Mouse (Mus musculus) E14TG2a.4 (cell line): ENCODE measurements around the gene Peg10.

Experiments
- H3K27me3 ChIP-seq: 2 replicates; pipeline ENCODE4 v1.6.1; 2014; ENCODE audit warnings: low read length, control low read depth; ENCODE audit not compliant: insufficient read depth
- H3K36me3 ChIP-seq: 2 replicates; pipeline ENCODE4 v1.6.1; 2014; ENCODE audit warnings: low read length, control low read depth; ENCODE audit not compliant: insufficient read depth
- H3K4me1 ChIP-seq: replicated peaks from 2 replicates; pipeline ENCODE4 v1.6.1; 2014; ENCODE audit warnings: low read depth, low read length, control low read depth
- H3K4me3 ChIP-seq: replicated peaks from 2 replicates; pipeline ENCODE4 v1.5.1; 2014; ENCODE audit warnings: mild to moderate bottlenecking, low read length
- H3K9me3 ChIP-seq: 2 replicates; pipeline ENCODE4 v1.6.1; 2014; ENCODE audit warnings: low read length, control low read depth
- CTCF ChIP-seq: conservative IDR thresholded peaks from 2 replicates; pipeline ENCODE4 v1.5.1; 2014; ENCODE audit warnings: low read length
- NANOG ChIP-seq: IDR thresholded peaks from 2 replicates; pipeline ENCODE4 v1.6.1; 2014; ENCODE audit warnings: borderline replicate concordance, low read length, mixed read lengths
- POU5F1 ChIP-seq: IDR thresholded peaks from 2 replicates; pipeline ENCODE4 v1.6.1; 2014; ENCODE audit warnings: low read length, borderline replicate concordance

The Peg10 gene

GRCm38 (mm10) chr6:4723998-4724757, 22.9 kb upstream of the Peg10 start:
- Histone ChIP-seq H3K4me1 (no peaks in the 10 kb centered on the region), H3K9me3 (peaks cover 11% of the 10 kb centered on the region), H3K36me3 (no peaks in the 10 kb centered on the region), H3K27me3 (peaks cover 17% of the 10 kb centered on the region), H3K4me3 (no peak overlapping the region)
- no peak for TF ChIP-seq POU5F1
- no peak for TF ChIP-seq NANOG
- no peak for TF ChIP-seq CTCF

GRCm38 (mm10) chr6:4728305-4728704, 18.8 kb upstream of the Peg10 start:
- peaks cover 11% of the 10 kb centered on the region for H3K9me3 ChIP-seq
- peaks cover 17% of the 10 kb centered on the region for H3K4me1 ChIP-seq
- H3K27me3 ChIP-seq = peaks cover 36% of the 10 kb centered on the region
- TF ChIP-seq NANOG (no peak), POU5F1 (no peak), CTCF (no peak)
- H3K36me3 ChIP-seq = no peaks in the 10 kb centered on the region
- H3K4me3 ChIP-seq = no peak overlapping the region

GRCm38 (mm10) chr6:4731675-4732074, 15.4 kb upstream of the Peg10 start:
- Histone ChIP-seq H3K4me1 (peaks cover 25% of the 10 kb centered on the region), H3K4me3 (no peak overlapping the region), H3K9me3 (no peaks in the 10 kb centered on the region), H3K27me3 (peaks cover 41% of the 10 kb centered on the region), H3K36me3 (no peaks in the 10 kb centered on the region)
- no peak for TF ChIP-seq CTCF
- no peak for TF ChIP-seq POU5F1

GRCm38 (mm10) chr6:4733208-4733607, 13.9 kb upstream of the Peg10 start:
- TF ChIP-seq NANOG = no peak
- no peak for TF ChIP-seq CTCF
- TF ChIP-seq POU5F1 = no peak
- H3K27me3 ChIP-seq = peaks cover 47% of the 10 kb centered on the region

GRCm38 (mm10) chr6:4736372-4736771, 10.7 kb upstream of the Peg10 start:
- no peaks in the 10 kb centered on the region for H3K36me3 ChIP-seq
- no peak for TF ChIP-seq POU5F1
- TF ChIP-seq CTCF = no peak
- no peak for TF ChIP-seq NANOG
- H3K4me1 ChIP-seq = peaks cover 65% of the 10 kb centered on the region
- H3K9me3 ChIP-seq = no peaks in the 10 kb centered on the region
- H3K27me3 ChIP-seq = peaks cover 48% of the 10 kb centered on the region
- H3K4me3 ChIP-seq = no peak overlapping the region

More at GRCm38 (mm10) chr6:4733208-4733607, 13.9 kb upstream of the Peg10 start:
- no peak overlapping the region for H3K4me3 ChIP-seq
- no peaks in the 10 kb centered on the region for H3K9me3 ChIP-seq
- H3K36me3 ChIP-seq = no peaks in the 10 kb centered on the region
- peaks cover 37% of the 10 kb centered on the region for H3K4me1 ChIP-seq

- Histone ChIP-seq H3K36me3 (no peaks in the 10 kb centered on the region), H3K4me3 (no peak overlapping the region; the same call in 1 of the 2 replicates), H3K4me1 (peaks cover 50% of the 10 kb centered on the region), H3K27me3 (peaks cover 59% of the 10 kb centered on the region), H3K9me3 (no peaks in the 10 kb centered on the region)
- TF ChIP-seq CTCF (no peak), POU5F1 (no peak), NANOG (no peak)
Observed at GRCm38 (mm10) chr6:4738034-4738629, 9.0 kb upstream of the Peg10 start.

- Histone ChIP-seq H3K36me3 (no peaks in the 10 kb centered on the region), H3K9me3 (no peaks in the 10 kb centered on the region), H3K4me3 (no peak overlapping the region; the same call in 1 of the 2 replicates), H3K27me3 (peaks cover 59% of the 10 kb centered on the region), H3K4me1 (peaks cover 44% of the 10 kb centered on the region)
- TF ChIP-seq CTCF (no peak), NANOG (peak; percentile 98), POU5F1 (peak; percentile 87)
Observed at GRCm38 (mm10) chr6:4738717-4739116, 8.4 kb upstream of the Peg10 start.

- Histone ChIP-seq H3K4me1 (peaks cover 41% of the 10 kb centered on the region), H3K9me3 (no peaks in the 10 kb centered on the region), H3K27me3 (peaks cover 58% of the 10 kb centered on the region), H3K36me3 (no peaks in the 10 kb centered on the region), H3K4me3 (no peak overlapping the region)
- TF ChIP-seq POU5F1 (peak; percentile 90), CTCF (no peak), NANOG (peak; percentile 92)
Observed at GRCm38 (mm10) chr6:4739522-4740355, 7.4 kb upstream of the Peg10 start.
